Mouse (Mus musculus) testis, adult 2 months (tissue): ENCODE measurements at regions not wholly inside any gene's neighbourhood (a gene's known extent, or its start where the extent isn't known, plus 50 kb on each side); places are given as distances from the start of the nearest gene placed in this dataset.

Experiments
- H3K27ac ChIP-seq: fragments of 200-500 bp; 2 replicates; pipeline ENCODE4 v1.5.1; 2012; ENCODE audit warnings: low read depth, low read length; ENCODE audit not compliant: control insufficient read depth, insufficient read depth
- H3K27me3 ChIP-seq: fragments of 200-500 bp; 2 replicates; pipeline ENCODE4 v1.6.1; 2012; ENCODE audit warnings: mild to moderate bottlenecking, low read length, moderate library complexity; ENCODE audit not compliant: control insufficient read depth, insufficient read depth
- H3K36me3 ChIP-seq: fragments of 200-500 bp; 2 replicates; pipeline ENCODE4 v1.6.1; 2012; ENCODE audit warnings: mild to moderate bottlenecking, low read length; ENCODE audit not compliant: control insufficient read depth, insufficient read depth
- H3K4me1 ChIP-seq: fragments of 200-500 bp; 2 replicates; pipeline ENCODE4 v1.6.1; 2012; ENCODE audit warnings: low read length; ENCODE audit not compliant: control insufficient read depth, insufficient read depth
- H3K4me3 ChIP-seq: fragments of 200-500 bp; 2 replicates; pipeline ENCODE4 v1.5.1; 2012; ENCODE audit warnings: low read depth, mild to moderate bottlenecking, low read length, moderate library complexity, mixed read lengths; ENCODE audit not compliant: control insufficient read depth
- CTCF ChIP-seq: fragments of 200-500 bp; IDR thresholded peaks from 2 replicates; pipeline ENCODE4 v1.5.1; 2012; ENCODE audit warnings: low read depth, mild to moderate bottlenecking, inconsistent platforms, low read length, moderate library complexity; ENCODE audit not compliant: control insufficient read depth, insufficient read depth, insufficient replicate concordance
- POLR2A ChIP-seq: fragments of 200-500 bp; IDR thresholded peaks from 2 replicates; pipeline ENCODE4 v1.6.1; 2012; ENCODE audit warnings: low read depth, mild to moderate bottlenecking, inconsistent platforms, low read length, moderate library complexity; ENCODE audit not compliant: control insufficient read depth

GRCm38 (mm10) chr9:112014796-112015195 lies 220.9 kb downstream of the Arpp21 start:
- Histone ChIP-seq H3K4me1 (no peaks in the 10 kb centered on the region), H3K27me3 (no peaks in the 10 kb centered on the region), H3K4me3 (no peak overlapping the region), H3K36me3 (no peaks in the 10 kb centered on the region), H3K27ac (no peak overlapping the region)
- no peak for TF ChIP-seq POLR2A
- no peak for TF ChIP-seq CTCF

- Histone ChIP-seq H3K4me1 (no peaks in the 10 kb centered on the region; the same call in 1 of the 2 replicates), H3K4me3 (no peak overlapping the region), H3K27ac (no peak overlapping the region), H3K36me3 (no peaks in the 10 kb centered on the region), H3K27me3 (no peaks in the 10 kb centered on the region)
- TF ChIP-seq CTCF (no peak), POLR2A (no peak)
These were observed 241.3 kb downstream of the Arpp21 start for GRCm38 (mm10) chr9:111994401-111994800.

- no peak overlapping the region for H3K4me3 ChIP-seq
- no peaks in the 10 kb centered on the region for H3K27me3 ChIP-seq
- no peak overlapping the region for H3K27ac ChIP-seq
- no peak for TF ChIP-seq CTCF
- no peak for TF ChIP-seq POLR2A
- H3K36me3 ChIP-seq = no peaks in the 10 kb centered on the region
- no peaks in the 10 kb centered on the region; the same call in 1 of the 2 replicates for H3K4me1 ChIP-seq
These were observed 241.9 kb downstream of the Arpp21 start for GRCm38 (mm10) chr9:111993844-111994243.

GRCm38 (mm10) chr9:111990060-111990459 lies 245.7 kb downstream of the Arpp21 start:
- no peaks in the 10 kb centered on the region for H3K27me3 ChIP-seq
- TF ChIP-seq POLR2A (no peak), CTCF (no peak)
- H3K36me3 ChIP-seq = no peaks in the 10 kb centered on the region
- H3K4me1 ChIP-seq = no peaks in the 10 kb centered on the region; the same call in 1 of the 2 replicates
- no peak overlapping the region for H3K4me3 ChIP-seq
- H3K27ac ChIP-seq = no peak overlapping the region

DNA sequence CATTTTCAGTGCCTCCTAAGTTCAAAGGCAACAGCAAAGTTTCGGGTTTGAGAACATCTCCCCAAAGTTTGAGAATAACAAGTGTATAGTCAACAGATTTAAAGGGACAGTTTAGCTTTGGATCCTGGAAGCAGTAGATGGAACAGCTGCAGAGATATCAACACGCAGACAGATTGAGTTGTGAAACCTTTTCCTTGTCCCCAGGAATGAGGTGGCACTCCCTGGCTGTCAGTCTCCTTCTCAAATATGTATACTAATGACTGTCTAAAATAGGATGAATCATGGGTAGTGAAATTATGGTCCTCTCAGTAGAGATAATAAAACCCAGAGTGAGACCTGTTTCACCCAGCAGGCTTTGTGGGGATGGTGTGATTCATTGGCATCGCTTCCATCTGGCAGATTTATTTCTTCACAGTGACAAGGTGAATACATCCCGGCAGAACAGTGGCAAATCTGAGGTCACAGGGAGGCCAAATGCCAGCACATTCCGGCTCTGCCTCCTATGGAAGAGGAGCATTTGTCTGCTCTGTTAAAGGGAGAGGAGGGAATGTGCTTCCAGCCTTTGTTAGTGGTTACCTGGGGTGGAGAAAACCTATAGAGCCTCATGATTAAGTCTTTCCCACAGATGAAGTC lies 272.2 kb downstream of the Arpp21 start:
- TF ChIP-seq POLR2A (no peak), CTCF (no peak)
- Histone ChIP-seq H3K4me1 (no peaks in the 10 kb centered on the region), H3K36me3 (no peaks in the 10 kb centered on the region)

GRCm38 (mm10) chr9:111957799-111958198 lies 267.7 kb upstream of the Stac start:
- no peak overlapping the region for H3K27ac ChIP-seq
- no peaks in the 10 kb centered on the region for H3K36me3 ChIP-seq
- H3K27me3 ChIP-seq = no peaks in the 10 kb centered on the region
- H3K4me1 ChIP-seq = no peaks in the 10 kb centered on the region
- no peak overlapping the region for H3K4me3 ChIP-seq
- TF ChIP-seq POLR2A = no peak
- TF ChIP-seq CTCF = peak; percentile 16; the same call in 1 of the 2 replicates

More for the DNA sequence above, 272.2 kb downstream of the Arpp21 start:
- H3K27ac ChIP-seq = no peak overlapping the region
- H3K27me3 ChIP-seq = no peaks in the 10 kb centered on the region
- H3K4me3 ChIP-seq = no peak overlapping the region

DNA sequence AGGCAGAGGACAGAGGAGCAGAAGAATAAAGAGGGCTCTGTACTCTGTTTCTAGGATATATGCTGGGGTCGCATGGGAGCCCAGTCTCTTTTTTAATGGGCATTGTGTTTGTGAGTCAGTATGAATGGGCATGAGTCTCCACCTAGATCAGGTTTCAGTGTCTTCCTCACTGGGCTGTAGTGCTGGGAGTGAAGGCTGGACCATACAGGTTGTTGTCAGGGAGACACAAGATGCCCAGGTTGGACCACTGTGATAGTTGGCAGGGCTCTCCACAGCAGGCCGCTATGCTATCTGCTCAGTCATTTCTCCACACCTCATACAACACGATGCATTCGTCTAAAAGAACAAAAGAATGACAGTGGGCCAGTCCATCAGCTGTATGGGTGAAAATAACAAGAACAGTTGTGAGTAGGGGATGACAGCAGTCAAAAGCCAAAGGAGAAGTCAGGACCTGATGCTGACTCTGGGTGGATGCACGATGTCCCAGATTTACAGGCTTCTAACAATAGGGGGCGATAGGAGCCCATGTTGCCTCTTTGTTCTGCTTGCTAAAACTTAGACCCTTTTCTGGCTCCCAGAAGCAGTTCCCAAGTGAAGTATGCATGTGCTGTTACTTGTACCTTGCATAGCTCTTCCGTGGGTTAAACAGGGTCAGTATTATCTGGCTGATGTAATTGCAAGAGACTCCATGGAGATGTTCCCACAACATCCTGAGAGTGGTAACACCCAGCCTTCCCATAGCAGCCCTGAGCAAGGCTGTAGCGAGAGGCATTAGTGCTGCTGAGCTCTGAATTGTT lies 249.3 kb upstream of the Stac start:
- Histone ChIP-seq H3K27ac (no peak overlapping the region), H3K36me3 (no peaks in the 10 kb centered on the region), H3K4me1 (no peaks in the 10 kb centered on the region), H3K4me3 (no peak overlapping the region), H3K27me3 (no peaks in the 10 kb centered on the region)
- TF ChIP-seq POLR2A = no peak
- no peak for TF ChIP-seq CTCF
